Mouse (Mus musculus): ENCODE results near the gene Bex4. TPM values are rescaled to one million over a fixed set of nuclear protein-coding genes. Genes with fewer than 3 reads are reported as not detected.
A peak's percentile ranks its signal among the peaks of the same experiment; 100 is the strongest.
"Not testable (repeated sequence)": the region's sequence is repeated elsewhere in the genome, so short reads cannot be mapped to it uniquely, and the experiment has no call there.

The Bex4 gene
- polyA plus RNA-seq (2012; rRNA removed) (16.6 and 30.9 TPM in 2 replicates), polyA plus RNA-seq (2014; fragmentation: Nextera tagmentation; extraction: Ambion mirVana) (38.3 and 43.5 TPM in 2 replicates)

DNA sequence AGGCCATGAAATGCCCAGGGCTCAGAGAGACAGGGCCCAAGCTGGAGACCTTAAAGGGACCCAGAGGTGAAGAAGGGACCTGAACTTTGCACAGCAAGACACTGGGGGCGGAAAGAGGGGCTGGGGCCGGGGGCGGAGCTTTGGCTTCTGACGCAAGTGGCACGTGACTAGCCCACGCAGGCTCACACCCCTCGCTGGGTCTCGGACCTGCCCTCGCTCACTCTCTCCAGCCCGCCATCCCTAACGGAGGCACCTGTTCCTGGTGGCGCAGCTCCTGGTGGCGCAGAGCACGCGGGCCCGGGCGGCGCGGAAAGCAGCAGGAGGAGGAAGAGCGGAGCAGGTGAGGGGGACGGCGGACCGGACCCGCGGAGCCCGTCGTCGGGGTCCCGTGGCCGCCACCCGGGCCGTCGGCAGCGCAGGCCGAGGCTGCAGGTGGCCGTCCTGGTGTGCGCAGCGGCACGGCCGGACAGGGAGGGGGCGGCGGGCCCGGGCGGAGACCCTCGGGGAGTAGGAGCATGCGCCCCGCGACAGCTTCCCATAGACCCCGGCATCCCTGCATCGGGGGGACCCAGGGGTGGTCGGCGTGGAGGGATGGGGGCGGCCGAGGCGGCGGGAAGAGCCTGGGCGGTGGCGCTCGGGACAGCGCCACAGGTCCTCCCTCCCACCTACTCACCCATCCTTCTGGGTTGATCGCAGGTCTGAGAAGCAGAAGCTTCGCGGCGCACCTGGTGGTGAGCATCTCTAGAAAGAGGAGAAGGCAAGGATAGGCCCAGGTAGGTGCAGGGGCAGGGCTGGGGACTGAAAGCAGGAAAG lies at the start of gene Bex4:
Gene Bex4, plus strand, starts transcription at position 170 of the 813 bp plus-strand sequence.
- peak; percentile 78 for ATAC-seq (ENCODE audit: low FRiP score, low read depth)
- not testable (repeated sequence) for H3K27me3 ChIP-seq (ENCODE audit: control insufficient read depth, insufficient read depth, low read length)
- peak within 1 kb of the TSS; percentile 40 for H3K4me2 ChIP-seq (replicated peaks; ENCODE audit: low read depth, low read length, severe bottlenecking)

GRCm38 (mm10) chrX:136092497-136093279 lies 46.1 kb upstream of the Bex4 start:
- no peak for DNase-seq (ENCODE audit: low spot score)
- Histone ChIP-seq H3K4me2 (replicated peaks; ENCODE audit: low read depth, low read length, severe bottlenecking) (no peak overlapping the region), H3K27me3 (ENCODE audit: control insufficient read depth, insufficient read depth, low read length) (no peaks in the 10 kb centered on the region), H3K4me3 (replicated peaks; ENCODE audit: low read length) (no peak overlapping the region), H3K4me1 (ENCODE audit: control insufficient read depth, insufficient read depth, low read length) (no peaks in the 10 kb centered on the region), H3K9ac (ENCODE audit: low read depth, low read length, severe bottlenecking) (no peak overlapping the region), H3K27ac (replicated peaks; ENCODE audit: low read depth, low read length) (no peak overlapping the region), H3K9me3 (ENCODE audit: control insufficient read depth, low read length) (no peaks in the 10 kb centered on the region), H3K36me3 (ENCODE audit: control insufficient read depth, insufficient read depth, low read length) (no peaks in the 10 kb centered on the region)
- no peak for TF ChIP-seq POLR2A (IDR thresholded peaks at IDR 0.05; ENCODE audit: borderline replicate concordance, extremely low read depth, insufficient read depth, insufficient read length)
- ATAC-seq (ENCODE audit: low FRiP score, low read depth), result no peak
- 32% methylated on average over 2 of the region's 2 CpGs for WGBS

More for the DNA sequence above, at the start of gene Bex4:
- not testable (repeated sequence) for H3K9me3 ChIP-seq (ENCODE audit: control insufficient read depth, low read length); H3K4me1 ChIP-seq (ENCODE audit: control insufficient read depth, insufficient read depth, low read length); H3K36me3 ChIP-seq (ENCODE audit: control insufficient read depth, insufficient read depth, low read length); H3K27ac ChIP-seq (replicated peaks; ENCODE audit: low read depth, low read length); DNase-seq (ENCODE audit: low spot score); H3K9ac ChIP-seq (ENCODE audit: low read depth, low read length, severe bottlenecking)
- 0% methylated on average over 1 of the region's 64 CpGs for WGBS
- peak within 1 kb of the TSS; percentile 29 for H3K4me3 ChIP-seq (replicated peaks; ENCODE audit: low read length)

DNA sequence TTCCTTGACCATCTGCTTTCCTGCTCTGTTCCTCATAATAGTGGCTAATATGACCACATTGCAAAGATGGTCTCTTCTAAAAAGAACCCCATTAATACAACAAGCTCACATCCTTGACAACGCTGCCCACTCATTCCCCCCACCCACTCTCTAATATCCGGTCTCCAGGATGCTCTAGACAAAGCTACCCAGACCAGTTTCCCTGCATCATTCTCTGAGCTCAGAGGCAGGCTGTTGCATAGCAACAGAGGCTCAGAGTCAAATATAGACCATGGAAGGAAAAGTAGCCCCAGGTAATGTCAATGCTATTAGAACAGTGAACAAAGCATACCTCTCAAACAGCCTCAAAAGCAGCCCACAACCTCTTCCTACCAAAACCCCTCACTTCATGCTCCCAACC lies 44.4 kb upstream of the Bex4 start:
- no peak for TF ChIP-seq POLR2A (IDR thresholded peaks at IDR 0.05; ENCODE audit: borderline replicate concordance, extremely low read depth, insufficient read depth, insufficient read length)
- H3K4me3 ChIP-seq (replicated peaks; ENCODE audit: low read length), result no peak overlapping the region

DNA sequence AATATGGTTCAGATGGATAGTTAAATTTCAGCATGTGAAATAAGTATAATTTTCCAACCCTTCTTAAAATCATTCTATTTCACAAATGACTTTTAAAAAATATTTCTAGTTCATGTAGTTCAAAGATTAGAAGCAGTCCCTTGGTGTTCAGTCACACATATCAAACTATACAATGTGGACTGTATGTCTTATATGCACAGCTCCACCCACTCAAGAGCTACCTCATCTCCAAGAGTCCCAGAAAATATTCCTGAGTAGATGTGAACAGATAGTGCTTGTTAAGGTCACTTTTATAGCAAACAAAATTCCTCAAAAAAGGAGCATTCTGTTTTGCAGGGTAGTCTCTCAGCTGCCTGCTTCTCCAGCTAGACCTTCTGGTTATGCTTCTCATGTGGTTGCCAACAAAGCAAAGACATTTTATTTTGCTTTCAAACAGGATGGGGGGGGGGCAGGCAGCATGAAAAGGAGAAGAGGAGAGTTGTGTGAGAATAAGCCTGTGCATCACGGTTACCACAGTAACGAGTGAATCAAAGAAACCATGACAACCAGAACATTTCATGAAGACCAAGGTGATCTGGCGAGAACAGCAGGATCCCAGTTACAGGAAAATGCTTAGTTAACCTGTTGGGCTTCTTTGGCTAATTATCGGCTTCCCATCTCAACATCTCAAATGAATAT lies 34.6 kb upstream of the Bex4 start:
- no peak overlapping the region for H3K4me2 ChIP-seq (replicated peaks; ENCODE audit: low read depth, low read length, severe bottlenecking)
- 77% methylated on average over 4 of the region's 4 CpGs for WGBS
- no peak for ATAC-seq (ENCODE audit: low FRiP score, low read depth)

More for the DNA sequence above, 44.4 kb upstream of the Bex4 start:
- H3K27me3 ChIP-seq (ENCODE audit: control insufficient read depth, insufficient read depth, low read length), result no peaks in the 10 kb centered on the region
- no peak overlapping the region for H3K9ac ChIP-seq (ENCODE audit: low read depth, low read length, severe bottlenecking)
- no peak for DNase-seq (ENCODE audit: low spot score)
- H3K27ac ChIP-seq (replicated peaks; ENCODE audit: low read depth, low read length), result no peak overlapping the region
- no peak for ATAC-seq (ENCODE audit: low FRiP score, low read depth)
- H3K9me3 ChIP-seq (ENCODE audit: control insufficient read depth, low read length), result no peaks in the 10 kb centered on the region
- no peak overlapping the region for H3K4me2 ChIP-seq (replicated peaks; ENCODE audit: low read depth, low read length, severe bottlenecking)
- H3K36me3 ChIP-seq (ENCODE audit: control insufficient read depth, insufficient read depth, low read length), result no peaks in the 10 kb centered on the region
- WGBS, result 60% methylated on average over 2 of the region's 2 CpGs
- H3K4me1 ChIP-seq (ENCODE audit: control insufficient read depth, insufficient read depth, low read length), result no peaks in the 10 kb centered on the region

DNA sequence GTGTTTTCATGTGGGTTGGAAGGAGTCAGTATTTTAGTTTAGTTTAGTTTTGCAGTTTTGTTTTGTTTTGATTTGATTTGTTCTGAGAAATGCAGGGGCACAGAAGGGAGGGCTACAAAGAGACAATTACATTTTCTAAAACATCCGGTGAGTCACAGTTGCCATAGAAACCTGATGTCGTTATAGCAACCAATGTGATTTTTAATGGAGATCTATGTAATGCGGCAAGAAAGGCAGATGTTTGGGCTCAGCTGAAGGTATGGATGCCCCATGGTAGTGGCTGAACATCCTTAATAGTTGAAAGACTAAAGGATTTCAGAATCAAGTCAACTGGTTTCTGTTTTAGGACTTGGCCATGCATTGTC lies 34.1 kb upstream of the Bex4 start:
- no peak for TF ChIP-seq POLR2A (IDR thresholded peaks at IDR 0.05; ENCODE audit: borderline replicate concordance, extremely low read depth, insufficient read depth, insufficient read length)
- 62% methylated on average over 3 of the region's 3 CpGs for WGBS
- ATAC-seq (ENCODE audit: low FRiP score, low read depth) (no peak), DNase-seq (ENCODE audit: low spot score) (no peak)
- H3K4me3 ChIP-seq (replicated peaks; ENCODE audit: low read length), result no peak overlapping the region
- H3K9ac ChIP-seq (ENCODE audit: low read depth, low read length, severe bottlenecking), result no peak overlapping the region
- no peaks in the 10 kb centered on the region for H3K4me1 ChIP-seq (ENCODE audit: control insufficient read depth, insufficient read depth, low read length)
- no peaks in the 10 kb centered on the region for H3K36me3 ChIP-seq (ENCODE audit: control insufficient read depth, insufficient read depth, low read length)
- H3K27me3 ChIP-seq (ENCODE audit: control insufficient read depth, insufficient read depth, low read length), result no peaks in the 10 kb centered on the region
- no peaks in the 10 kb centered on the region for H3K9me3 ChIP-seq (ENCODE audit: control insufficient read depth, low read length)
- no peak overlapping the region for H3K4me2 ChIP-seq (replicated peaks; ENCODE audit: low read depth, low read length, severe bottlenecking)
- H3K27ac ChIP-seq (replicated peaks; ENCODE audit: low read depth, low read length), result no peak overlapping the region

More for the DNA sequence above, 34.6 kb upstream of the Bex4 start:
- H3K4me3 ChIP-seq (replicated peaks; ENCODE audit: low read length), result no peak overlapping the region
- no peaks in the 10 kb centered on the region for H3K27me3 ChIP-seq (ENCODE audit: control insufficient read depth, insufficient read depth, low read length)
- no peaks in the 10 kb centered on the region for H3K4me1 ChIP-seq (ENCODE audit: control insufficient read depth, insufficient read depth, low read length)
- DNase-seq (ENCODE audit: low spot score), result no peak
- H3K9me3 ChIP-seq (ENCODE audit: control insufficient read depth, low read length), result no peaks in the 10 kb centered on the region
- no peak for TF ChIP-seq POLR2A (IDR thresholded peaks at IDR 0.05; ENCODE audit: borderline replicate concordance, extremely low read depth, insufficient read depth, insufficient read length)
- no peaks in the 10 kb centered on the region for H3K36me3 ChIP-seq (ENCODE audit: control insufficient read depth, insufficient read depth, low read length)
- no peak overlapping the region for H3K9ac ChIP-seq (ENCODE audit: low read depth, low read length, severe bottlenecking)
- no peak overlapping the region for H3K27ac ChIP-seq (replicated peaks; ENCODE audit: low read depth, low read length)
